ENCODE assay signal across 8 mouse cellular contexts in genomic region chr11:79083018-79083441, GRCm38 (mm10).
DNase-seq lines count a peak whose midpoint lies in the region; ATAC-seq and TF ChIP-seq lines count a peak whose summit lies in the region.

No protein-coding gene starts in this region.

- no peak for TF ChIP-seq POLR2A in liver, adult 2 months (IDR thresholded peaks at IDR 0.05; ENCODE audit: extremely low read depth, insufficient read depth, low read length)

- peaks cover 3% of the 10 kb centered on the region; the same call in 1 of the 2 replicates for H3K4me1 ChIP-seq in liver, adult 2 months (ENCODE audit: control insufficient read depth, insufficient read depth, low read length)
- H3K4me1 ChIP-seq in heart, embryonic 15.5 days (replicated peaks) = peaks cover 61% of the 10 kb centered on the region
- peaks cover 28% of the 10 kb centered on the region for H3K4me1 ChIP-seq in midbrain, embryonic 10.5 days
- peaks cover 2% of the 10 kb centered on the region for H3K4me1 ChIP-seq in hindbrain, embryonic 13.5 days (replicated peaks)

- H3K27ac ChIP-seq in liver, adult 2 months (replicated peaks; ENCODE audit: insufficient read depth, low read depth, low read length) = peak overlapping the region; percentile 37; the same call in 1 of the 2 replicates
- H3K27ac ChIP-seq in heart, embryonic 15.5 days = peak overlapping the region; percentile 78
- peak overlapping the region; percentile 80 for H3K27ac ChIP-seq in layer of hippocampus, adult 2 months
- H3K27ac ChIP-seq in midbrain, embryonic 10.5 days (replicated peaks) = no peak overlapping the region
- H3K27ac ChIP-seq in hindbrain, embryonic 13.5 days = no peak overlapping the region

- H3K9ac ChIP-seq in liver, adult 2 months (ENCODE audit: low read depth, low read length) = no peak overlapping the region
- peak overlapping the region; percentile 4; the same call in 1 of the 2 replicates for H3K9ac ChIP-seq in heart, embryonic 15.5 days
- H3K9ac ChIP-seq in hindbrain, embryonic 13.5 days = no peak overlapping the region

- TF ChIP-seq CTCF in liver, adult 2 months (IDR thresholded peaks at IDR 0.05; ENCODE audit: low read depth, low read length) = no peak
- TF ChIP-seq CTCF in layer of hippocampus, adult 2 months (conservative IDR thresholded peaks at IDR 0.05) = no peak

- ATAC-seq in heart, embryonic 15.5 days (replicated peaks; ENCODE audit: insufficient number of reproducible peaks, insufficient read depth, low FRiP score, low read depth) = no peak
- no peak for ATAC-seq in hindbrain, embryonic 13.5 days (ENCODE audit: low FRiP score)

- no peak overlapping the region for H3K4me3 ChIP-seq in liver, adult 2 months (ENCODE audit: insufficient read depth, low read depth, low read length)
- no peak overlapping the region for H3K4me3 ChIP-seq in heart, embryonic 15.5 days
- H3K4me3 ChIP-seq in layer of hippocampus, adult 2 months = no peak overlapping the region
- H3K4me3 ChIP-seq in midbrain, embryonic 10.5 days = no peak overlapping the region
- no peak overlapping the region for H3K4me3 ChIP-seq in hindbrain, embryonic 13.5 days

- H3K4me2 ChIP-seq in heart, embryonic 15.5 days = peak overlapping the region; percentile 17
- no peak overlapping the region for H3K4me2 ChIP-seq in hindbrain, embryonic 13.5 days

- DNase-seq in liver, adult 2 months (ENCODE audit: extremely low read depth, low read depth, low spot score) = peak; percentile 17
- no peak for DNase-seq in liver
- peak; percentile 43 to 83 for DNase-seq in layer of hippocampus, adult 2 months (ENCODE audit: low spot score in 2 of 2)
- DNase-seq in right cerebral cortex, postnatal 10 days (ENCODE audit: low spot score in 2 of 2) = peak; percentile 60 to 68
- no peak for DNase-seq in midbrain, embryonic 10.5 days (ENCODE audit: low spot score)
- DNase-seq in spleen, postnatal 10 days (ENCODE audit: low spot score in 2 of 2) = no peak

- WGBS in liver, adult 2 months = 51% methylated on average over 11 of the region's 11 CpGs
- WGBS in heart, embryonic 15.5 days = 23% methylated on average over 11 of the region's 11 CpGs
- 83% methylated on average over 11 of the region's 11 CpGs for WGBS in midbrain, embryonic 10.5 days
- WGBS in hindbrain, embryonic 13.5 days = 79% methylated on average over 11 of the region's 11 CpGs

- no peaks in the 10 kb centered on the region for H3K36me3 ChIP-seq in liver, adult 2 months (ENCODE audit: control insufficient read depth, insufficient read depth, low read length)
- no peaks in the 10 kb centered on the region for H3K36me3 ChIP-seq in heart, embryonic 15.5 days
- no peaks in the 10 kb centered on the region for H3K36me3 ChIP-seq in midbrain, embryonic 10.5 days
- no peaks in the 10 kb centered on the region for H3K36me3 ChIP-seq in hindbrain, embryonic 13.5 days

- H3K79me2 ChIP-seq in liver, adult 2 months (ENCODE audit: control insufficient read depth, insufficient read depth, low read length) = no peaks in the 10 kb centered on the region

- H3K27me3 ChIP-seq in liver, adult 2 months (ENCODE audit: control insufficient read depth, insufficient read depth, low read length) = no peaks in the 10 kb centered on the region
- H3K27me3 ChIP-seq in heart, embryonic 15.5 days = no peaks in the 10 kb centered on the region
- H3K27me3 ChIP-seq in midbrain, embryonic 10.5 days (ENCODE audit: low read depth, poor library complexity, severe bottlenecking) = no peaks in the 10 kb centered on the region
- no peaks in the 10 kb centered on the region for H3K27me3 ChIP-seq in hindbrain, embryonic 13.5 days

- no peaks in the 10 kb centered on the region for H3K9me3 ChIP-seq in heart, embryonic 15.5 days (replicated peaks)
- H3K9me3 ChIP-seq in midbrain, embryonic 10.5 days (replicated peaks) = no peaks in the 10 kb centered on the region
- H3K9me3 ChIP-seq in hindbrain, embryonic 13.5 days = no peaks in the 10 kb centered on the region

Comparison
In these comparisons a context has a peak if more than half of its experiments do, and no peak if none do; other contexts are left out.
1. DNase-seq: peak in liver, adult 2 months (single experiment), layer of hippocampus, adult 2 months (2 of 2) and right cerebral cortex, postnatal 10 days (2 of 2); none in liver (single experiment), midbrain, embryonic 10.5 days (single experiment) and spleen, postnatal 10 days (0 of 2).
2. H3K27ac ChIP-seq: peak in liver, adult 2 months (single experiment), heart, embryonic 15.5 days (single experiment) and layer of hippocampus, adult 2 months (single experiment); none in midbrain, embryonic 10.5 days (single experiment) and hindbrain, embryonic 13.5 days (single experiment).